Mouse (Mus musculus) erythroblast, embryonic 14.5 days (primary cell): ENCODE results near the gene Lrrfip1. TPM values are rescaled to one million over a fixed set of nuclear protein-coding genes. Genes with fewer than 3 reads are reported as not detected.

Experiments used
- H3K27me3 ChIP-seq: 2 replicates; pipeline ENCODE4 v1.6.1; 2012; ENCODE audit warnings: inconsistent platforms; ENCODE audit not compliant: control insufficient read depth
- H3K36me3 ChIP-seq: 2 replicates; pipeline ENCODE4 v1.6.1; 2012; ENCODE audit warnings: mild to moderate bottlenecking, inconsistent platforms; ENCODE audit not compliant: control insufficient read depth
- H3K4me1 ChIP-seq: 2 replicates; pipeline ENCODE4 v1.6.1; 2012; ENCODE audit warnings: inconsistent platforms; ENCODE audit not compliant: control insufficient read depth
- H3K4me3 ChIP-seq: replicated peaks from 2 replicates; pipeline ENCODE3; 2012; ENCODE audit warnings: moderate library complexity, mild to moderate bottlenecking, inconsistent platforms
- H3K9me3 ChIP-seq: 2 replicates; pipeline ENCODE4 v1.6.1; 2012; ENCODE audit warnings: low read length, inconsistent platforms, mixed read lengths; ENCODE audit not compliant: control insufficient read depth
- GATA1 ChIP-seq: IDR thresholded peaks from 2 replicates; pipeline ENCODE4 v1.6.1; 2012; ENCODE audit warnings: low read length, inconsistent platforms, mixed read lengths
- TAL1 ChIP-seq: IDR thresholded peaks from 3 replicates; pipeline ENCODE4 v1.6.1; 2012; ENCODE audit warnings: low read length, inconsistent platforms, mixed read lengths
- polyA plus RNA-seq: library from polyadenylated mRNA; stranded (reverse); fragments of >175 nt; gene quantifications from 2 replicates; pipeline ENCODE4 v1.2.3, GENCODE M21; 2012

Lrrfip1 gene
- polyA plus RNA-seq, 1 experiment, result 0.03 TPM

DNA sequence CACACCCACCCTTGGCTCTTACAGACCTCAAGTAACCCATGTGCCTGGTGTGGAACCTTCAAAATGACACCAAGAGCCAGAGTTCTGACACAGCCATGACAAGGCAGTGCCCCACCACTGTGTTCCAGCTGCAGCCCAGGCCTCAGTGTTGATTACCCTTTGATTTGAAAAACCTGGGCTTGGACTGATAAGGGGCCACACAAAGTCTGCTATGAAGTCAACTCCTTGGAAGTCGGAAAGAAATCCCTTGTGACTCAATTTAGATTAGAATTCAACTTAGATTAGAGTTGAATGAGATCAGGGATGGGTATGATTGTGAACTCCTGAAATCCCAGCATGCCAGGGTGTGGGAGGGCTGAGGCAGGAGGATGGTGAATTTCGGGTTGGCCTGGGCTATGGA lies 68.1 kb downstream of the Lrrfip1 start:
- Histone ChIP-seq H3K27me3 (no peaks in the 10 kb centered on the region), H3K9me3 (no peaks in the 10 kb centered on the region), H3K36me3 (no peaks in the 10 kb centered on the region; the same call in 1 of the 2 replicates), H3K4me3 (no peak overlapping the region), H3K4me1 (peaks cover 5% of the 10 kb centered on the region)
- no peak for TF ChIP-seq TAL1
- no peak for TF ChIP-seq GATA1

DNA sequence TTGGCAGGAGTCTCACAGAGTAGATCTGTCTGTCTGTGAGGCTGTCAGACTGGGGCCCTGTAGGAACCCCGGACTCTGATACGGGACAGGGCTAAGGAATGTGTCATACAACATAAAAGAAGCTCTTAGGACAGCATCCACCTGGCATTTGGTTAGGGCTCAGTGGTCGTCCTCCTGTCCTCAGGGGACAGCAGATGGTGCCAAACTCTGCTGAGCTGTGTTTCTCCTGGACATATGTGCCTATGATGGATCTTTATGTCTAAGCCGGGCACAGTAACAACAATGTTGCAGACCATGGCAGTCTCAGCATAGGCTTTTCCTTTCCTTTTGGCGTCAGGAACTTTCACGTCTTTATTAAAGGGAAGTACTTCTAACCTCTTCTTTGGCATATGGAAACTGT lies 69.2 kb downstream of the Lrrfip1 start:
- no peaks in the 10 kb centered on the region for H3K9me3 ChIP-seq
- no peaks in the 10 kb centered on the region; the same call in 1 of the 2 replicates for H3K36me3 ChIP-seq
- no peak overlapping the region for H3K4me3 ChIP-seq
- no peaks in the 10 kb centered on the region for H3K27me3 ChIP-seq
- TF ChIP-seq GATA1 (no peak), TAL1 (no peak)
- peaks cover 5% of the 10 kb centered on the region for H3K4me1 ChIP-seq

DNA sequence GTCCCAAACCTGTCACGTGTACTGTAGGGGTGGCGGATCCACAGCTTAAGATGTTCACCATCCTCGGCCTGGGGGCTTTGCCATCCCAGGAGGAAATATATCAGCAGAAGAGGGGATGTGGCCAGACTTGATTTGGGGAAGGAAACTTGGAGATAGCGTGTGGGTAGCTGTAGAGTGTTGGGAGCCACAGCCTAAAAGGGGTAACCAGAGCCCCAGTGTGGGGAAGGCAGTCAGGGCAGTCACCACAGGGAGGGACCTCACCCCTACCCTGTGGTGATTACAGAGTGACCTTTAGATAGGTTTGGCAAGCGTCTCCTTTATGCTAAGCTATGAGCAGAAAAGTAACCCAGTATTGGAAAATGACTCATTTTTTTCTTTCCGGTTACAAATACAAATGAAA lies 71.0 kb downstream of the Lrrfip1 start:
- no peaks in the 10 kb centered on the region for H3K9me3 ChIP-seq
- H3K36me3 ChIP-seq, result no peaks in the 10 kb centered on the region; the same call in 1 of the 2 replicates
- no peak overlapping the region for H3K4me3 ChIP-seq
- no peaks in the 10 kb centered on the region for H3K27me3 ChIP-seq
- TF ChIP-seq TAL1, result no peak
- H3K4me1 ChIP-seq, result peaks cover 5% of the 10 kb centered on the region

DNA sequence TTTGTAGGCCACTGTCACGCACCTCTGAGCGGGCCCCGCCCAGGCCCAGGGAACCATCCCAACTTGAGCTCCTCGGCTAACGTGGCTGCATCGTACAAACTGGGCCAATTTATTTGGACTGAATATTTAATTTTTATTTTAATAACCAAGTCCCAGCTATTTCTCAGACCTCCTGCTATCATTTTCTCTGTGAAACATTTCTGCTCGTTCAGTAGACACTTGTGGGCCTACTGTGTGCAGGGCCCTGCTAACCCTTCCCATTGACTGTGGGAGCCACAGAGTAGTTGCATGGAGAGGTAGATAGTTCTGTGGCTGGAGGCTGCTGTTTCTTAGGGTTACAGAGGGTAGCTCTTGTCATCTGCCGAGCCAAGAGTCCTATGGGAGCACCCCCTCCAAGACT lies 72.0 kb downstream of the Lrrfip1 start:
- no peak for TF ChIP-seq TAL1
- TF ChIP-seq GATA1, result no peak
- Histone ChIP-seq H3K4me3 (no peak overlapping the region), H3K36me3 (no peaks in the 10 kb centered on the region; the same call in 1 of the 2 replicates), H3K27me3 (no peaks in the 10 kb centered on the region), H3K4me1 (peaks cover 5% of the 10 kb centered on the region), H3K9me3 (no peaks in the 10 kb centered on the region)

DNA sequence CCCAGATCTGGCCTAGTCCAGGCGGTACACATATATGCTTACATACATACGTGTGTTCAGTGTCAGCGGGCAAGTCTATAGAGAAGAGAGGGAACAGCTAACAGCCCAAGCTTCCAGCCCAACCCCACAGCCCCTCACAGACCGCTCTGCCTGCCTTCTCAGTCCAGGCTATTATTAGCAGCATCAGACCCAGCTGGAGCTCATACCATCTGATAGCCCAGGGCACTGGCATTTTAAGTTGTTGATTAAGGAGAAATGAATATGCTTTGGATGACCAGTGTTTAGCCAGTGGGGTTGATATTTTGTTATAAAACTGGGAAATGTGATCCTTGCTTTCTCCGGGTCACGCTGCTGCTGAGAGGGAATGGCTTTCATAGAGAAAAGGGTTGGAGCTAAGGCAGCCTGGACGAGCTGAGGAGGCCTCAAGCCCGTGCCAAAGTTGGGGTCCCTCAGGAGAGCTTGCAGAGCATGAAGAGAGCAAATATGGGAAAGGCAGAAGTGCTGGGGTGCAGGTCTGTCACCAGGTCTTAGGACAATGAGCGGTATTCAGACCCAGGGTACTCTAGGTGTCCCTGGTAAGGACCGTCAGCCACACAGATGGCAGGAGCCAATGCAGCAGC lies 73.2 kb downstream of the Lrrfip1 start:
- Histone ChIP-seq H3K4me1 (no peaks in the 10 kb centered on the region), H3K9me3 (no peaks in the 10 kb centered on the region), H3K36me3 (no peaks in the 10 kb centered on the region; the same call in 1 of the 2 replicates), H3K4me3 (no peak overlapping the region), H3K27me3 (no peaks in the 10 kb centered on the region)
- TF ChIP-seq TAL1 (no peak), GATA1 (no peak)

DNA sequence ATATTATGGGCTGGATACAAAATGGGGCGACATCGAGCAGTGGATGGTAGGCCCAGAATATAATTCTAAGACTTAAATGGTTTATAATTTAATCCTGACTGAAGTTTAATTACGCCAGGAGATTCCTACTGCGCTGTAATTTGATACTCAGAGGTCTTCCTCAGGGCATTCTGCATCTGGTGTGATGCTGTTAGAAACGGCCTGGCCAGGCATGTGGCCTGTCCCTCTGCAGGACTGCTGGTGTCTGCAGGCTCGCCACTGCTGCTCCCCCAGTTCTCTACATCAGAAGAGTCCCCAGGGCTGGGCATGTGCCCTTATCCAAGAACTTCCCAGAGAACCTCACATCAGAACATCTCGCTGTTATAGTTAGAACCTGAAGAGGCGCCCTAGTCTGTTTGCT lies 78.4 kb downstream of the Lrrfip1 start:
- Histone ChIP-seq H3K27me3 (no peaks in the 10 kb centered on the region), H3K36me3 (no peaks in the 10 kb centered on the region), H3K4me3 (no peak overlapping the region), H3K4me1 (no peaks in the 10 kb centered on the region), H3K9me3 (no peaks in the 10 kb centered on the region)
- TF ChIP-seq TAL1, result no peak
- no peak for TF ChIP-seq GATA1

DNA sequence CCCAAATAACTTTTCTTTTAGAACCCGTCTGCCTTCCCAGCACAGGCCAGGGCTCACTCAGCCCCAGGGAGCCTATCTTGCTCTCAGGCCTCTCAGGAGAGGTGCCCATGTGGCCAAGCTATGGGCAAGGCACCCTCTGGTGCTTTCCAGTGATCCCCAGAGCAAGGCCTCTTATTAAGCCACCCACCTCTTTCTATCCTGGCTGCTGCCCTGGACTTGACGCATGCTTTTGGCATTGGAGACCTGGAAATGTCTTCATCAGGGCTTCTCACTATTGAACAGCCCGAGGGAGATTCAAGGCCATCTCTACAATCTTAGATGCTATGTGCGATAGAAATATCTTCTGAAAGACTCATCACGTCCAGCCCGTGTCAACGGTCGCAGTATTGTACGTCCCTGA lies 78.9 kb downstream of the Lrrfip1 start:
- Histone ChIP-seq H3K4me3 (no peak overlapping the region), H3K36me3 (no peaks in the 10 kb centered on the region), H3K4me1 (no peaks in the 10 kb centered on the region), H3K27me3 (no peaks in the 10 kb centered on the region), H3K9me3 (no peaks in the 10 kb centered on the region)
- no peak for TF ChIP-seq GATA1
- TF ChIP-seq TAL1, result no peak

DNA sequence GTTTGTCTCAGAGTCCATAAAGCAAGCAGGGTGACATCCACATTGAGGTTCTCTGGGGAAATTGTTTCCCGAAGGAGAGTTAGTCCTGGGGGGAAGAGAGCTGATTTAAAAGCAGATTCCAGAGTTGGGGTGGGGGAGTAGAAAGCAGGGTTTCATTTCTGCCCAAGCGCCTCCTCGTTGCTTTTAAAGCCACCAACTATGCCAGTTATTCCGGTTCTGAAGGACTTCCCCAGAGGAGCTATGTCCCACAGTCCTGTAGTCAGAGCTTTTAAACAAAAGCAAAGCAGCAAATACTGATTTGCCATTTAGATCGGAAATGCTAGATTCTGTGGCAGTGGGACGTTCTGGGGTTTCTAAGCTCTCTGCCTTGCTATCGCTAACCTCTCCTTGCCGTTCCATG lies 79.4 kb downstream of the Lrrfip1 start:
- Histone ChIP-seq H3K36me3 (no peaks in the 10 kb centered on the region), H3K9me3 (no peaks in the 10 kb centered on the region)
- TF ChIP-seq GATA1, result no peak
- no peak for TF ChIP-seq TAL1

DNA sequence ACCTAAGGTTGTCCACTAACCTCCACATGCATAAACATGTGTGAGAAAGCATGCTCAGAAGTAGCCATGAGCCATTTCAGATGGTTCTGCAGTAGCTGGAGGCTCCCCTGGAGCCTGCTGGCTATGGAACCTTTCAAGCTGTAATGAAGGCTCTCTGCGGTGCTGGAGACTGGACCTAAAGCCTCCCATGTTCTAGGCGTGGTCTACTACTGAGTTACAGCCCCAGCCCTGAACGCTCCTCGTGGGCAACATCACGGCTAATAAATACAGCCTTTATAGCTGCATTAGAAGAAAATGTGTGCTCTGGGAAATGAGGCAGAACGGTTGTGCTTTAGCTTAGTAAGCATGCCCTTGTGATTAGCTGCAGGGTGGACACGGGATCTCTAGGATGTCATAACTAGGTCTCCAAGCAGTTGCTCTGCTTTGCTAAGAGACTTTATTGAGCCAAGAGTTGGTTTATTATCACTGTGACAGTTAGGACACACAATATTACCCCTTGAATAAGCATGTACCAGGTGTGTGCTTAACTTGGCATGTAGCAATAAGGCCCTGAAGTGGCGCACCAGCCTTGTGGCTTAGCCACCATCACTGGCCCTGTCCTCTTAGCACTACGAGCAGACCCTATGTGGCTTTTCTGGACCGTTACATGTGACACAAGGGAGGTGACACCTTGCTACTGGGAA lies 81.3 kb downstream of the Lrrfip1 start:
- H3K36me3 ChIP-seq, result no peaks in the 10 kb centered on the region
- H3K4me1 ChIP-seq, result no peaks in the 10 kb centered on the region
- no peak for TF ChIP-seq TAL1
- no peak for TF ChIP-seq GATA1
- no peaks in the 10 kb centered on the region for H3K9me3 ChIP-seq
- no peak overlapping the region for H3K4me3 ChIP-seq
- no peaks in the 10 kb centered on the region for H3K27me3 ChIP-seq

More for the DNA sequence above, 79.4 kb downstream of the Lrrfip1 start:
- Histone ChIP-seq H3K4me3 (no peak overlapping the region), H3K4me1 (no peaks in the 10 kb centered on the region), H3K27me3 (no peaks in the 10 kb centered on the region)

DNA sequence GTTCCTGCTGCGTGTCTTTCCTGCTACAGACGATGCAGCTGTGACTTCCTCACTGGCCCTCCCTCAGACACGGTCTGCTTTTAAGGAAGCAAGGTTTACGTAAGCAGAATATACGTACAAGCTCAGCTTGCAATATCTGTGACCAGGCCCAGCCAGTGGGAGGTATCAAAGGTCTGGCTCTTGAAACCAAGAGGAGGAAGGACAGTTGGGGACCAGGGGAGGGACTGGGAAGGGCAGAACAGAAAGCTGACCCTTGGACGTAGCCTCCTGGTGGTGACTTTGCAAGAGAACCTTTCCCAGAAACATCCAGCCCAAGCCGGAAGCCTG lies 81.8 kb downstream of the Lrrfip1 start:
- Histone ChIP-seq H3K27me3 (no peaks in the 10 kb centered on the region), H3K4me3 (no peak overlapping the region), H3K36me3 (no peaks in the 10 kb centered on the region), H3K4me1 (no peaks in the 10 kb centered on the region), H3K9me3 (no peaks in the 10 kb centered on the region)
- no peak for TF ChIP-seq TAL1
- TF ChIP-seq GATA1, result no peak
